Mouse (Mus musculus) heart, embryonic 11.5 days (tissue): ENCODE data around the gene Rps6kc1. TPM values are rescaled to one million over a fixed set of nuclear protein-coding genes. Genes with fewer than 3 reads are reported as not detected.

Experiments used
- ATAC-seq: fragments of 200-750 bp; cut with Nextera tagmentation; replicated peaks from 2 replicates; pipeline ENCODE4 v1.8.0; 2017; ENCODE audit warnings: moderate library complexity; ENCODE audit not compliant: insufficient number of reproducible peaks, low FRiP score, low TSS enrichment
- H3K27ac ChIP-seq: fragments of 300-500 bp; sonication (generic); 2 replicates; pipeline ENCODE4 v1.5.1; 2014; ENCODE audit warnings: mild to moderate bottlenecking, low read depth, low read length
- H3K27me3 ChIP-seq: fragments of 300-500 bp; sonication (generic); 2 replicates; pipeline ENCODE4 v1.6.1; 2014; ENCODE audit warnings: mild to moderate bottlenecking, low read length, mixed read lengths; ENCODE audit not compliant: control insufficient read depth, insufficient read depth
- H3K36me3 ChIP-seq: fragments of 300-500 bp; sonication (generic); 2 replicates; pipeline ENCODE4 v1.6.1; 2014; ENCODE audit warnings: mild to moderate bottlenecking, low read length, moderate library complexity, mixed read lengths; ENCODE audit not compliant: control insufficient read depth, insufficient read depth
- H3K4me1 ChIP-seq: fragments of 300-500 bp; sonication (generic); 2 replicates; pipeline ENCODE4 v1.6.1; 2014; ENCODE audit warnings: low read length; ENCODE audit not compliant: control insufficient read depth, insufficient read depth
- H3K4me2 ChIP-seq: fragments of 300-500 bp; sonication (generic); 2 replicates; pipeline ENCODE4 v1.6.1; 2014; ENCODE audit warnings: mild to moderate bottlenecking, moderate library complexity
- H3K4me3 ChIP-seq: fragments of 300-500 bp; sonication (generic); 2 replicates; pipeline ENCODE4 v1.5.1; 2014; ENCODE audit warnings: low read depth, low read length
- H3K9ac ChIP-seq: fragments of 300-500 bp; sonication (generic); 2 replicates; pipeline ENCODE4 v1.6.1; 2014; ENCODE audit warnings: mild to moderate bottlenecking, low read depth, low read length, moderate library complexity
- H3K9me3 ChIP-seq: fragments of 300-500 bp; sonication (generic); replicated peaks from 2 replicates; pipeline ENCODE4 v1.6.1; 2016; ENCODE audit warnings: low read length; ENCODE audit not compliant: control insufficient read depth
- WGBS: fragments of 180-500 bp; shearing (Covaris S2); extraction: QIAGEN DNeasy Blood & Tissue Kit; methylation state at CpG from one replicate; pipeline ENCODE4 v1.1.7; 2014; ENCODE audit not compliant: insufficient replicate concordance; 5-methylcytosine and 5-hydroxymethylcytosine counted together
- polyA plus RNA-seq: library from polyadenylated mRNA; unstranded; fragments of >200 nt; fragmentation: Nextera tagmentation; extraction: Ambion mirVana; gene quantifications from 2 replicates; pipeline ENCODE4 v1.2.1, GENCODE M21; 2014

Rps6kc1 gene
- polyA plus RNA-seq, 1 experiment from 2014 or later, result 8.9 TPM

GRCm38 (mm10) chr1:190868790-190869189 lies 42.8 kb downstream of the Rps6kc1 start:
- no peak overlapping the region for H3K27ac ChIP-seq
- H3K4me1 ChIP-seq, result no peaks in the 10 kb centered on the region
- no peaks in the 10 kb centered on the region for H3K27me3 ChIP-seq
- H3K36me3 ChIP-seq, result 0 out of 2 replicates have a peak, but pooled peaks cover 2% of the 10 kb centered on the region
- no peaks in the 10 kb centered on the region for H3K9me3 ChIP-seq
- 70% methylated on average over 3 of the region's 3 CpGs for WGBS
- H3K4me2 ChIP-seq, result no peak overlapping the region
- no peak overlapping the region for H3K4me3 ChIP-seq
- H3K9ac ChIP-seq, result no peak overlapping the region
- ATAC-seq, result no peak

GRCm38 (mm10) chr1:190861626-190862025 lies 49.9 kb downstream of the Rps6kc1 start:
- H3K4me3 ChIP-seq, result no peak overlapping the region
- ATAC-seq, result no peak
- no peak overlapping the region for H3K4me2 ChIP-seq
- no peaks in the 10 kb centered on the region for H3K36me3 ChIP-seq
- H3K27ac ChIP-seq, result no peak overlapping the region; the same call in 1 of the 2 replicates
- no peak overlapping the region for H3K9ac ChIP-seq
- H3K4me1 ChIP-seq, result no peaks in the 10 kb centered on the region; the same call in 1 of the 2 replicates
- H3K9me3 ChIP-seq, result no peaks in the 10 kb centered on the region
- WGBS, result 72% methylated on average over 5 of the region's 5 CpGs
- H3K27me3 ChIP-seq, result no peaks in the 10 kb centered on the region

GRCm38 (mm10) chr1:190854465-190854864 lies 57.1 kb downstream of the Rps6kc1 start:
- no peak for ATAC-seq
- no peaks in the 10 kb centered on the region for H3K9me3 ChIP-seq

GRCm38 (mm10) chr1:190849162-190849865 lies 62.3 kb downstream of the Rps6kc1 start:
- peaks cover 10% of the 10 kb centered on the region for H3K4me1 ChIP-seq
- no peak overlapping the region for H3K9ac ChIP-seq
- H3K27ac ChIP-seq, result no peak overlapping the region
- H3K4me2 ChIP-seq, result no peak overlapping the region
- H3K36me3 ChIP-seq, result no peaks in the 10 kb centered on the region
- ATAC-seq, result no peak
- 83% methylated on average over 11 of the region's 11 CpGs for WGBS
- no peaks in the 10 kb centered on the region for H3K27me3 ChIP-seq
- H3K4me3 ChIP-seq, result no peak overlapping the region
- H3K9me3 ChIP-seq, result no peaks in the 10 kb centered on the region

More at GRCm38 (mm10) chr1:190854465-190854864, 57.1 kb downstream of the Rps6kc1 start:
- Histone ChIP-seq H3K36me3 (0 out of 2 replicates have a peak, but pooled peaks cover 3% of the 10 kb centered on the region), H3K27me3 (no peaks in the 10 kb centered on the region), H3K4me2 (no peak overlapping the region), H3K4me1 (peaks cover 2% of the 10 kb centered on the region; the same call in 1 of the 2 replicates), H3K4me3 (no peak overlapping the region), H3K9ac (no peak overlapping the region), H3K27ac (no peak overlapping the region)
- 40% methylated on average over 3 of the region's 3 CpGs for WGBS

GRCm38 (mm10) chr1:190848676-190849075 lies 62.9 kb downstream of the Rps6kc1 start:
- no peak overlapping the region for H3K9ac ChIP-seq
- no peak overlapping the region for H3K4me3 ChIP-seq
- peaks cover 3% of the 10 kb centered on the region; the same call in 1 of the 2 replicates for H3K36me3 ChIP-seq
- peaks cover 10% of the 10 kb centered on the region for H3K4me1 ChIP-seq
- no peaks in the 10 kb centered on the region for H3K9me3 ChIP-seq
- WGBS, result 44% methylated on average over 3 of the region's 3 CpGs
- no peaks in the 10 kb centered on the region for H3K27me3 ChIP-seq
- no peak for ATAC-seq
- no peak overlapping the region for H3K27ac ChIP-seq
- no peak overlapping the region for H3K4me2 ChIP-seq

DNA sequence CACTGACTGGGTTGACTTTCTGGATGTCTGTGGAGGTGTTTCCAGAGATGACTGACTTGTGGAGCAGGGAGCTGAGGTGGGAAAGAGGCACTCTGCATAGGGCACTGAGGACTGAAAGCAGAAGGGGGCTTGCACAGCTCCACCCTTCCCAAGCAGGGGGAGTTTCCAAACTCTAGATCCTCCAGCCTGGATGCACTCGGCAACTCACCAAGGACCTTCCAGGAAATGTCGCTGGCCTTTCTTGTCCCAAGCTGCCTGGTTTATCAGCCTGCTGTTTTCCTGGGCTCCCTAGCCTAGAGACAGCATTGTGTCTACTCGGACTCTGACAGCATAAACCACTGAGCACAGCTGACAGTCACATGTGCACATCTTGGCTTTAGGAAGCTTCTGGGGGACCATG lies 64.6 kb downstream of the Rps6kc1 start:
- H3K27me3 ChIP-seq, result no peaks in the 10 kb centered on the region
- ATAC-seq, result no peak
- WGBS, result 51% methylated on average over 3 of the region's 3 CpGs
- H3K9me3 ChIP-seq, result no peaks in the 10 kb centered on the region
- no peak overlapping the region for H3K4me3 ChIP-seq
- H3K4me2 ChIP-seq, result no peak overlapping the region
- peaks cover 10% of the 10 kb centered on the region for H3K4me1 ChIP-seq
- H3K9ac ChIP-seq, result no peak overlapping the region
- H3K36me3 ChIP-seq, result peaks cover 4% of the 10 kb centered on the region; the same call in 1 of the 2 replicates
- no peak overlapping the region for H3K27ac ChIP-seq

GRCm38 (mm10) chr1:190846074-190846730 lies 65.4 kb downstream of the Rps6kc1 start:
- Histone ChIP-seq H3K36me3 (peaks cover 4% of the 10 kb centered on the region; the same call in 1 of the 2 replicates), H3K27me3 (no peaks in the 10 kb centered on the region), H3K9ac (no peak overlapping the region), H3K27ac (no peak overlapping the region), H3K4me1 (peaks cover 10% of the 10 kb centered on the region), H3K9me3 (no peaks in the 10 kb centered on the region), H3K4me3 (no peak overlapping the region), H3K4me2 (no peak overlapping the region)
- 80% methylated on average over 11 of the region's 11 CpGs for WGBS
- ATAC-seq, result no peak

DNA sequence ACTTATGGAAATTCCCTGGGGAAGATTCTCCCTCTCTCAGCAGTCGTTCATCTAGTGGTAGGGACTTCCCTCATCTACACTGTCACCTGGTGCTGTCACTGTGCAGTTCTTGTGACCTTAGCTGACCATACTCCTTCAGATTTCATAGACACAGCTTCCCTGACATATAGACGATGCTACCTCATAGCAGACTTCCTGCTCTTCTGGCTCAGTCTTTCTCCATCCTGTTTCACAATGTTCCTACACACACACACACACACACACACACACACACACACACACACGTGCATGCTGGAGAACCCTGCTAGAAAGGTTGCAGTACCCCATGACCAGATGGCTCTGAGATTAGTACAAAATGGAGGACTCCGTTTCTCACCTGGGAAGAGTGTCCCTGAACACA lies 66.2 kb downstream of the Rps6kc1 start:
- Histone ChIP-seq H3K27me3 (no peaks in the 10 kb centered on the region), H3K9ac (no peak overlapping the region), H3K36me3 (peaks cover 4% of the 10 kb centered on the region; the same call in 1 of the 2 replicates), H3K4me1 (peaks cover 10% of the 10 kb centered on the region), H3K4me3 (no peak overlapping the region), H3K4me2 (no peak overlapping the region), H3K27ac (no peak overlapping the region), H3K9me3 (no peaks in the 10 kb centered on the region)
- ATAC-seq, result no peak
- 69% methylated on average over 4 of the region's 4 CpGs for WGBS
